Mouse (Mus musculus) forebrain, embryonic 16.5 days (tissue): ENCODE measurements around the gene En1. TPM values are rescaled to one million over a fixed set of nuclear protein-coding genes. Genes with fewer than 3 reads are reported as not detected.

ENCODE experiments used
- ATAC-seq: fragments of 200-750 bp; cut with Nextera tagmentation; 2 replicates; pipeline ENCODE4 v1.8.0; 2017; ENCODE audit warnings: mild to moderate bottlenecking, moderate library complexity
- H3K27ac ChIP-seq: fragments of 300-500 bp; sonication (generic); 2 replicates; pipeline ENCODE4 v1.5.1; 2014; ENCODE audit warnings: low read length, control low read depth
- H3K27me3 ChIP-seq: fragments of 300-500 bp; sonication (generic); replicated peaks from 2 replicates; pipeline ENCODE4 v1.6.1; 2014; ENCODE audit warnings: low read length; ENCODE audit not compliant: control insufficient read depth, insufficient read depth
- H3K36me3 ChIP-seq: fragments of 300-500 bp; sonication (generic); 2 replicates; pipeline ENCODE4 v1.6.1; 2014; ENCODE audit not compliant: control insufficient read depth, insufficient read depth
- H3K4me1 ChIP-seq: fragments of 300-500 bp; sonication (generic); replicated peaks from 2 replicates; pipeline ENCODE4 v1.6.1; 2014; ENCODE audit warnings: low read length; ENCODE audit not compliant: control insufficient read depth, insufficient read depth
- H3K4me2 ChIP-seq: fragments of 300-500 bp; sonication (generic); 2 replicates; pipeline ENCODE4 v1.6.1; 2014; ENCODE audit warnings: mild to moderate bottlenecking, low read length, control low read depth
- H3K4me3 ChIP-seq: fragments of 300-500 bp; sonication (generic); replicated peaks from 2 replicates; pipeline ENCODE4 v1.5.1; 2014; ENCODE audit warnings: mild to moderate bottlenecking, low read length, control low read depth
- H3K9ac ChIP-seq: fragments of 300-500 bp; sonication (generic); replicated peaks from 2 replicates; pipeline ENCODE4 v1.6.1; 2014; ENCODE audit warnings: low read depth, low read length, control low read depth
- H3K9me3 ChIP-seq: fragments of 300-500 bp; sonication (generic); 2 replicates; pipeline ENCODE4 v1.6.1; 2016; ENCODE audit warnings: low read length; ENCODE audit not compliant: control insufficient read depth
- WGBS: fragments of 180-500 bp; shearing (Covaris S2); extraction: QIAGEN DNeasy Blood & Tissue Kit; methylation state at CpG from one replicate; pipeline ENCODE4 v1.1.7; 2014; 5-methylcytosine and 5-hydroxymethylcytosine counted together
- polyA plus RNA-seq: library from polyadenylated mRNA; unstranded; fragments of >200 nt; fragmentation: Nextera tagmentation; extraction: Ambion mirVana; gene quantifications from 2 replicates; pipeline ENCODE4 v1.2.1, GENCODE M21; 2015

Gene En1
- polyA plus RNA-seq, 1 experiment from 2014 or later = not detected

GRCm38 (mm10) chr1:120651997-120652396 is 49.8 kb downstream of the En1 start:
- Histone ChIP-seq H3K36me3 (no peaks in the 10 kb centered on the region), H3K9ac (no peak overlapping the region), H3K4me2 (no peak overlapping the region), H3K9me3 (no peaks in the 10 kb centered on the region), H3K27me3 (peaks cover 3% of the 10 kb centered on the region; the same call in 1 of the 2 replicates), H3K4me1 (0 out of 2 replicates have a peak, but pooled peaks cover 5% of the 10 kb centered on the region), H3K27ac (no peak overlapping the region), H3K4me3 (no peak overlapping the region)
- no peak for ATAC-seq
- WGBS = 73% methylated on average over 5 of the region's 5 CpGs

- H3K27me3 ChIP-seq = no peaks in the 10 kb centered on the region
- WGBS = 64% methylated on average over 7 of the region's 7 CpGs
Observed at GRCm38 (mm10) chr1:120654950-120655396, 52.8 kb downstream of the En1 start.

More at GRCm38 (mm10) chr1:120654950-120655396, 52.8 kb downstream of the En1 start:
- no peak overlapping the region for H3K27ac ChIP-seq
- H3K9me3 ChIP-seq = no peaks in the 10 kb centered on the region
- H3K4me2 ChIP-seq = no peak overlapping the region
- H3K9ac ChIP-seq = no peak overlapping the region
- 0 out of 2 replicates have a peak, but pooled peaks cover 5% of the 10 kb centered on the region for H3K4me1 ChIP-seq
- no peak overlapping the region for H3K4me3 ChIP-seq
- peak; percentile 58; the same call in 1 of the 2 replicates for ATAC-seq
- H3K36me3 ChIP-seq = no peaks in the 10 kb centered on the region

Other genes with a start within 250 kb of the En1 start
- 0.10 and 0.12 TPM in 2 replicates for gene Marco, start 97.4 kb upstream of the En1 start, polyA plus RNA-seq